Mouse (Mus musculus): ENCODE data around the gene Olfr157. TPM values are rescaled to one million over a fixed set of nuclear protein-coding genes. Genes with fewer than 3 reads are reported as not detected.

Gene Olfr157
- not detected in 2 replicates for total RNA-seq (2021)
- long read RNA-seq, experiment 1: 0 reads
- long read RNA-seq, experiment 2: 0 reads

- no peak for DNase-seq
Observed at GRCm38 (mm10) chr4:43840101-43840500, at the start of gene Olfr157. Gene Olfr157, minus strand, starts transcription at chr4:43840201.

GRCm38 (mm10) chr4:43884196-43884595, 44.2 kb upstream of the Olfr157 start:
- DNase-seq: no peak

GRCm38 (mm10) chr4:43879566-43879965, 39.6 kb upstream of the Olfr157 start:
- DNase-seq: no peak

- no peak for DNase-seq
Observed at GRCm38 (mm10) chr4:43878121-43878776, 38.2 kb upstream of the Olfr157 start.

GRCm38 (mm10) chr4:43877230-43877629, 37.2 kb upstream of the Olfr157 start:
- DNase-seq: no peak

- peak; percentile 25 for DNase-seq
Observed at GRCm38 (mm10) chr4:43875919-43876411, 36.0 kb upstream of the Olfr157 start.

- peak; percentile 92 for DNase-seq
Observed at GRCm38 (mm10) chr4:43875160-43875918, 35.3 kb upstream of the Olfr157 start, which contains the start of gene Reck. Gene Reck, plus strand, starts transcription at chr4:43875530.

- DNase-seq: no peak
Observed at GRCm38 (mm10) chr4:43874501-43874900, 34.5 kb upstream of the Olfr157 start.

GRCm38 (mm10) chr4:43869821-43870220, 29.8 kb upstream of the Olfr157 start:
- DNase-seq: no peak

GRCm38 (mm10) chr4:43863298-43863697, 23.3 kb upstream of the Olfr157 start:
- DNase-seq: no peak

- peak; percentile 76 for DNase-seq
Observed at GRCm38 (mm10) chr4:43860744-43861519, 20.9 kb upstream of the Olfr157 start.

- DNase-seq: no peak
Observed at GRCm38 (mm10) chr4:43859886-43860285, 19.9 kb upstream of the Olfr157 start.

- DNase-seq: no peak
Observed at GRCm38 (mm10) chr4:43854101-43854500, 14.1 kb upstream of the Olfr157 start.

- no peak for DNase-seq
Observed at GRCm38 (mm10) chr4:43851265-43851664, 11.3 kb upstream of the Olfr157 start, which contains the start of gene Olfr155. Gene Olfr155, plus strand, starts transcription at chr4:43851565.

GRCm38 (mm10) chr4:43838326-43838725, 1.7 kb downstream of the Olfr157 start:
- DNase-seq: no peak

GRCm38 (mm10) chr4:43834749-43835148, 5.3 kb downstream of the Olfr157 start:
- no peak for DNase-seq

- DNase-seq: no peak
Observed at GRCm38 (mm10) chr4:43833752-43834151, 6.2 kb downstream of the Olfr157 start.

- peak; percentile 9 for DNase-seq
Observed at GRCm38 (mm10) chr4:43832031-43832430, 8.0 kb downstream of the Olfr157 start.

- DNase-seq: no peak
Observed at GRCm38 (mm10) chr4:43828806-43829205, 11.2 kb downstream of the Olfr157 start.

GRCm38 (mm10) chr4:43823845-43824337, 16.1 kb downstream of the Olfr157 start, which contains the start of gene Olfr156:
Gene Olfr156, minus strand, starts transcription at chr4:43823895.
- peak; percentile 43 for DNase-seq

GRCm38 (mm10) chr4:43822896-43823550, 17.0 kb downstream of the Olfr157 start:
- DNase-seq: no peak

- peak; percentile 39 for DNase-seq
Observed at GRCm38 (mm10) chr4:43798936-43799335, 41.1 kb downstream of the Olfr157 start.

All from adrenal gland, postnatal 14 days (tissue).